Mouse (Mus musculus) lung, embryonic 15.5 days (tissue): ENCODE measurements at regions not wholly inside any gene's neighbourhood (a gene's known extent, or its start where the extent isn't known, plus 50 kb on each side); places are given as distances from the start of the nearest gene placed in this dataset.

Experiments
- ATAC-seq: fragments of 200-750 bp; cut with Nextera tagmentation; 2 replicates; pipeline ENCODE4 v1.8.0; 2017; ENCODE audit warnings: moderate number of reproducible peaks, borderline replicate concordance; ENCODE audit not compliant: low FRiP score, low TSS enrichment; ENCODE audit errors: extremely low read depth
- H3K27ac ChIP-seq: fragments of 300-500 bp; sonication (generic); 2 replicates; pipeline ENCODE4 v1.5.1; 2015; ENCODE audit warnings: moderate library complexity, mild to moderate bottlenecking, inconsistent platforms
- H3K27me3 ChIP-seq: fragments of 300-500 bp; sonication (generic); 2 replicates; pipeline ENCODE4 v1.6.1; 2015; ENCODE audit warnings: inconsistent platforms
- H3K36me3 ChIP-seq: fragments of 300-500 bp; sonication (generic); 2 replicates; pipeline ENCODE4 v1.6.1; 2015; ENCODE audit warnings: inconsistent platforms
- H3K4me1 ChIP-seq: fragments of 300-500 bp; sonication (generic); 2 replicates; pipeline ENCODE4 v1.6.1; 2015; ENCODE audit warnings: inconsistent platforms
- H3K4me2 ChIP-seq: fragments of 300-500 bp; sonication (generic); 2 replicates; pipeline ENCODE4 v1.6.1; 2015; ENCODE audit warnings: inconsistent platforms, mild to moderate bottlenecking, moderate library complexity
- H3K4me3 ChIP-seq: fragments of 300-500 bp; sonication (generic); 2 replicates; pipeline ENCODE4 v1.5.1; 2015; ENCODE audit warnings: mild to moderate bottlenecking, inconsistent platforms
- H3K9ac ChIP-seq: fragments of 300-500 bp; sonication (generic); 2 replicates; pipeline ENCODE4 v1.6.1; 2015; ENCODE audit warnings: inconsistent platforms
- H3K9me3 ChIP-seq: fragments of 300-500 bp; sonication (generic); 2 replicates; pipeline ENCODE4 v1.6.1; 2016; ENCODE audit warnings: inconsistent platforms
- WGBS: fragments of 180-500 bp; shearing (Covaris S2); methylation state at CpG from one replicate; pipeline ENCODE4 v1.1.7; 2015; 5-methylcytosine and 5-hydroxymethylcytosine counted together

DNA sequence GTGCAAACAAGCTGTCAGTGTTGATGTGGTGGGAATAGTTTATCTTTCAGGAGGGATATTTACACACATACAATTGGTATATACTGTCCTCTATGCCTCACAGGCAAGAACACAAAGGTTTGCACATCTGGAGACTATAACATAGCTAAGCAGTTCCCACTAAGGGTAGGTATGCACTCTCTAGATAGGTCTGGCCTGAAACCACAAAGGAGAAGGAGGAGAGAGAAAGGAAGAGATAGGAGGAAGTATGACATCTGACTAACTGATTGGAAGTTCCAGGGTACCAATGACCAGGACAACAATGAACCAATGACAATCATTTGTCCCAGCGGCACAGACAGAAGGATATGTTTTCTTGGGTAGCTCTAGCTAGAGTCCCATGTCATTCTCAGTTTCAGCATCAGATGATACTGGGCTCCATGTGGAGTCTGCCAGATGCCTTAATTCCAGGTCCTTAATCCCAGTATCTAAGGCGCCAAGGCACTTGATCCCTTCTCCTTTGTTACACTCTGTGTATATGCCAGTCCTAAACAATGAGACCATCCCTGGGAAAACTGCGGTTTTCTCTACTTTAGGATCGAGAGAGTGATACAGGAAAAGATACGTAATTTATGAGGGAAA lies 168.5 kb downstream of the Cd83 start:
- no peak overlapping the region for H3K27ac ChIP-seq
- no peak overlapping the region for H3K4me3 ChIP-seq
- H3K9me3 ChIP-seq, result no peaks in the 10 kb centered on the region
- peaks cover 21% of the 10 kb centered on the region for H3K4me1 ChIP-seq
- H3K9ac ChIP-seq, result no peak overlapping the region
- H3K4me2 ChIP-seq, result no peak overlapping the region
- 82% methylated on average over 5 of the region's 5 CpGs for WGBS
- H3K27me3 ChIP-seq, result no peaks in the 10 kb centered on the region
- H3K36me3 ChIP-seq, result no peaks in the 10 kb centered on the region
- no peak for ATAC-seq

DNA sequence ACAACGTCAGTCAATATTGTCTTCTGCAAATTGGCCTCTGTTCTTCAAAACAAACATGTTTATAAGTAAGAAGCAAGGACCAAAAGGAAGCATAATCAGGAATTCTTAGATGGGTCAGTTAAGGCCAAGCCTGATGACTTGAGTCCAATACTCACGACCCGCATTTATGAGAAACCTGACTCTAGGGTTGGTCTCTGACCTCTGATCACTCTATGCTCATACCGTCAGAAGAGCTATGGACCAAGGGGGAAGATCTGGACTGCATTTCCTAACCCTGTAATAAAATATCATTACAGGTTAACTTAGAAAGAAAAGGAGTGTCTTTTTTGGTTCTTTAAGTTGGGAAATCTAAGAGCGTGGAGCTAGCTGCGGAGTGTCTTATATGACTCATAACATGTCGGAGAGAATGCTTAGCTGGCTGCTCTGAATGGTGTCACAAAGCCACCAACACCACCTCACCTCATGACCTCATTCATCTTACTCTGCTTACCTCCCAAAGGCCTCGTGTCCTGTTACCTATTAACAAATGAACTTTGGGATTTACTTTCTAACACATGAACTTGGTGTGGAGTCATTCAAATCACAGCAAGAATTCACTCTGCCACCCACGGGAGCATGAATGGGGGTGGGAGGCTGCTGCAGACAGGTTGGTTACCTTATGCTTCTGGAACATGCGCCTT lies 170.3 kb downstream of the Cd83 start:
- Histone ChIP-seq H3K4me3 (no peak overlapping the region), H3K4me1 (peaks cover 16% of the 10 kb centered on the region), H3K27ac (no peak overlapping the region), H3K9me3 (no peaks in the 10 kb centered on the region), H3K36me3 (no peaks in the 10 kb centered on the region), H3K27me3 (no peaks in the 10 kb centered on the region), H3K4me2 (no peak overlapping the region), H3K9ac (no peak overlapping the region)
- ATAC-seq, result no peak
- 78% methylated on average over 10 of the region's 10 CpGs for WGBS

DNA sequence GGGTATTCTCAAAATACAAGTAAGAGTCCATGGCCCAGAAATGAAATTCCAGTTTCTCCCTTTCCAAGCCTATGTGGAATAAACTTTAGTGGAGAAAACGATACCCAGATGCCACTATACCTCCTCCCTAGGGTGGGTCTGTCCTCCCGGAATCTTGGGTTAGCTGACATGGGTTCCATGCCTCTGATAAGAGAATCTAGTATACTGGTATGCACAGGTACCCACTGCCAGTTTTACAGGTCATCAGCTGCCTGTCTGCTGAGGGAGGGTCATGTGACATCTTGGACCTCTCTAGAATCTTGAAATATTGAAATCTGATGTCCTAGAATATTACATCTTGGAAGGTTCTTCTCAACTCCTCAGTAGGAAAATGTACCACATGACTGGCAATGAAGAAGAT lies 172.5 kb downstream of the Cd83 start:
- no peak overlapping the region for H3K4me2 ChIP-seq
- no peak overlapping the region for H3K9ac ChIP-seq
- no peaks in the 10 kb centered on the region for H3K36me3 ChIP-seq
- no peak overlapping the region for H3K27ac ChIP-seq
- no peak overlapping the region for H3K4me3 ChIP-seq
- no peaks in the 10 kb centered on the region for H3K9me3 ChIP-seq
- WGBS, result 90% methylated on average over 2 of the region's 2 CpGs
- no peak for ATAC-seq
- H3K27me3 ChIP-seq, result no peaks in the 10 kb centered on the region
- H3K4me1 ChIP-seq, result no peaks in the 10 kb centered on the region

DNA sequence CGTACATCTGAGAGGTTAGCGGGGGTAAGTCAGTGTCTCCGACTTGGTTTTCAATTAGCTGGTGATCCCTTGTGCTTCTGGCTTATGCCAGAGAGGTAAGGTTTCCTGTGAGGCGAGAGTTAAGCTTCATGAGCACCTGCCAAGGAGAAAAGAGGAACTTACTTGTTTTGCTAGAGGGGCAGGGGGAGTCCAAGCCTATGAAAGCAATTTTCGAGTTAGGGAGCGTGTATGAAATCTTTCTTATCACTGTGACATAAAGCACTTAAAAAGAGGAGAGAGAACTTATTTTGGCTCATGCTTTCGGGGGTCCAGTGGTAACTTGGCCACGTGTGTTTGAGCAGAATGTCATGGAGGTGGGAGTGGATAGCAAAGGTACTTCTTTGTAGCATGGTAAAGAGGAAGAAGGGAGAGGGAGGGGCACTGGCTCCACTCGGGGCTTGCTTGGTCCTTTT lies 174.6 kb downstream of the Cd83 start:
- H3K9me3 ChIP-seq, result no peaks in the 10 kb centered on the region
- H3K4me1 ChIP-seq, result no peaks in the 10 kb centered on the region
- no peak overlapping the region for H3K4me2 ChIP-seq
- WGBS, result 47% methylated on average over 9 of the region's 9 CpGs
- no peaks in the 10 kb centered on the region for H3K36me3 ChIP-seq
- no peak overlapping the region for H3K9ac ChIP-seq
- H3K4me3 ChIP-seq, result no peak overlapping the region
- ATAC-seq, result no peak
- H3K27ac ChIP-seq, result no peak overlapping the region
- H3K27me3 ChIP-seq, result no peaks in the 10 kb centered on the region

DNA sequence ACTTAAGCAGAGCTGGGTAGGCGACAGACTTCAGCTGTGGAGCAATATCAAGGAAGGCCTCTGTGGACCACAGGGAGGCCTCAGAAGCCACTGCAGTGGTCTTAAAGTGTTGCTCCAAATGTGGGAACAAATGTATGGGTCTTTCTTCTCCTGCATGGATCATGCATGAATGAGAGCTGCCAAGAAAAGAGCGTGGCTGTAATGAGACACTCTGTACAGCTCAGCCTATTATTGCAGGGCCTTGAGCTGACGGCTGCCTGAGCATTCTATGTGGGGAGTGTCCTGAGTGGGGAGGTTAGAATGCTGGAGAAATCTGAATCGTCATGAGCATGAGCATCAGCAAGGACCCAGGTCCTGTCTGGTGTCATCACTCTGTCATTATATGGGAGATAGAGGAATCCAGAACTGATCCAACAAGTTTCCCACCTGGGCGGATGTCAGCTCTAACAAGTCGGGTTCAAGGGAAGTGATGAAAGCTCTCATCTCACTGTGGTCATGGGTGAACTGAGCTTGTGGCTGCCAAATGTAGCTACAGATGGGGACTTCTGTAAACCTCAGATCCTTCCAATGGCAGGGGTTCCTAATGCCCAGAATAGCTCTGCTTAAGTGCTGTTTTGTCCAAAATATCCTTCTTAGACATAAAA lies 176.6 kb downstream of the Cd83 start:
- 61% methylated on average over 6 of the region's 6 CpGs for WGBS
- no peak overlapping the region for H3K9ac ChIP-seq
- H3K4me3 ChIP-seq, result no peak overlapping the region
- H3K9me3 ChIP-seq, result no peaks in the 10 kb centered on the region
- H3K27ac ChIP-seq, result no peak overlapping the region
- H3K27me3 ChIP-seq, result no peaks in the 10 kb centered on the region
- H3K4me2 ChIP-seq, result no peak overlapping the region
- H3K36me3 ChIP-seq, result no peaks in the 10 kb centered on the region
- H3K4me1 ChIP-seq, result no peaks in the 10 kb centered on the region
- no peak for ATAC-seq

DNA sequence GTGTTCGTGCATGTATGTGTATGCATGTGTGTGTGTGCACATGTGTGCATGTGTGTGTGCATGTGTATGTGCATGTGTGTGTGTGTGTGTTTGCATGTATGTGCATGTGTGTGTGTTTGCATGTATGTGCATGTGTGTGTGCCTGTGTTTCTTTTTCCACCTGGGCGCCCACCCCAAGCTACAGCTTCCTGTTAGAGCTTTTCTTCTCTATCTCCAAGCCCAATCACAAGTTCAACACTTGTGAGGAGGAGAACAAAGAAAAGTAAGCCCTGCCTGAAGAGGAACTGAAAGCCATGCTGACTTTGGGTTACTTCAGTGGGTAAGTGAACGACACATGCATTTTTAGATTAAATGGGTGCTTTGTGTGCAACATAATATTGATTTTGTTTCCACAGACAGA lies 177.4 kb downstream of the Cd83 start:
- WGBS, result 71% methylated on average over 3 of the region's 3 CpGs
- Histone ChIP-seq H3K36me3 (no peaks in the 10 kb centered on the region), H3K4me2 (no peak overlapping the region), H3K27me3 (no peaks in the 10 kb centered on the region), H3K9ac (no peak overlapping the region), H3K4me3 (no peak overlapping the region), H3K9me3 (no peaks in the 10 kb centered on the region), H3K4me1 (no peaks in the 10 kb centered on the region), H3K27ac (no peak overlapping the region)
- no peak for ATAC-seq

DNA sequence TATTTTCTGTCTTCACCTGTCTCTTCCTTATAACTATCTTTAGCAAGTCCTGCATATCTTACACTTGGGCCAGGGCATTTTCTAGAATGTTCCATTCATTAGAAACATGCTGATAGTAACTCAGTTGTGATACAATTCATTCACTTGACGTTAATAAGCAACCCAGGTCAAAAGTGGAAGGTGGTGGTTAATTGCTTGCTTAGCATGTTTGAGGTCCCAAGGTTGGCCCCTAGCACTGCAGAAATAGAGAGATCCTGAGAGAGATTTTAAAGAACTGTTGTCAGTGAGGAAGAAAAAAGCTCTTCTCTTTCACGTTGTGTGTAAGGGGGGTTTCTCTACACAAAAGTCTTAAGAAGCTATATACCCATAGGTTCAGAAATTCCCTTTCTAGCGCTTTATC lies 178.7 kb downstream of the Cd83 start:
- no peaks in the 10 kb centered on the region for H3K9me3 ChIP-seq
- 63% methylated on average over 3 of the region's 3 CpGs for WGBS

DNA sequence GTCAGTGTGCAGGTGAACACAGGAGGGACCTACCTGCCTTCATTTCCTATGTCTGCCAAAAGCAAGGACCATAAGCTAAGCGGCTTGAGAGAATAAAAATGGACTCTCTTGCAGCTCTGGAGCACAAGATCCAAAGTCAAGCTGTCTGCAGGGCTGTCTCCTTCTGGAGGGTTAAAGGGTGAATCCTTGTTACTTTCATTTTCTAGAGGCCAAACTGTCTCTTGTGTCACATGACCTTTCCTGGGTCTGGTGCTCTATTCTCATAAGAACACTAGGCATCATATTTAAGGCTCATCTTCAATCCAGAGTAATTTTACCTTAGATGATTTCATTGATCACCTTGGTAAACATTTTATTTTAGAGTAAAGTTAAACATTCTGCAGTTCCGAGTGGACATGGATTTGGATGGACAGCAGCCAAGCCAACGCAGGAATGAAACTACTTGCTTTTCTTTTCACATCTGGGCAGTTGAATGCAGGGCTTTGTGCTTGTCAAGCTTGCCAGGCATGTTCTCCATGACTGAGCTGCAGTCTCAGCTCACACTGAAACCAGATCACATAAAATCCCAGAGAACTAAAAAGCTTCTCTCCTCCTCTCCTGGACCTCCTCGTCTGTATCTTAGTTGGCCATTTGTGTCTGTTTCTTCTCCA lies 180.8 kb downstream of the Cd83 start:
- H3K4me3 ChIP-seq, result no peak overlapping the region
- no peak for ATAC-seq
- no peaks in the 10 kb centered on the region for H3K36me3 ChIP-seq
- no peak overlapping the region for H3K27ac ChIP-seq
- H3K9me3 ChIP-seq, result no peaks in the 10 kb centered on the region
- WGBS, result 59% methylated on average over 4 of the region's 4 CpGs
- H3K9ac ChIP-seq, result no peak overlapping the region
- H3K4me1 ChIP-seq, result no peaks in the 10 kb centered on the region
- H3K4me2 ChIP-seq, result no peak overlapping the region
- no peaks in the 10 kb centered on the region for H3K27me3 ChIP-seq

More for the DNA sequence above, 178.7 kb downstream of the Cd83 start:
- H3K4me1 ChIP-seq, result no peaks in the 10 kb centered on the region
- no peak overlapping the region for H3K9ac ChIP-seq
- no peak overlapping the region for H3K27ac ChIP-seq
- no peak overlapping the region for H3K4me3 ChIP-seq
- H3K27me3 ChIP-seq, result no peaks in the 10 kb centered on the region
- no peak overlapping the region for H3K4me2 ChIP-seq
- H3K36me3 ChIP-seq, result no peaks in the 10 kb centered on the region
- no peak for ATAC-seq

DNA sequence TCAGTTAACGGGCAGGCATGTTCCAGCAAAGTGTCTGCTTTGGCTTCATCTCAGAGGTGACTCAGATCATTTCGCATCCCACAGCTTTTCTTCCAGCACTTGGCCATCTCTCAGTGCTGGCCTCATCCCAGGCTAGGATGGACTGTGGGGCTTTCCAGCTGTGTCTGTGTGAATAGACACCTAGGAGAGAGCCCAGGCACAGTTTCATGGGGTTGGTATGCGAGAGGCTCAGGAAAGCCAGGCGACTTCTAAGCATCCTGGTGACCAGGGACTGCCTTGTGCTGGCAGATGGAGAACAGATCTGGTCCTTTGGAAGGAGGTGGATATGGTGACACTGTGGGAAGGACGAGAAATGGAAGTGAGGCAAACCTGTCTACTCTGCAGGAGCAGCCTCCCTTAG lies 182.9 kb downstream of the Cd83 start:
- Histone ChIP-seq H3K4me1 (no peaks in the 10 kb centered on the region), H3K4me2 (no peak overlapping the region), H3K9me3 (no peaks in the 10 kb centered on the region), H3K9ac (no peak overlapping the region), H3K4me3 (no peak overlapping the region), H3K27me3 (no peaks in the 10 kb centered on the region), H3K27ac (no peak overlapping the region), H3K36me3 (no peaks in the 10 kb centered on the region)
- WGBS, result 60% methylated on average over 5 of the region's 5 CpGs
- ATAC-seq, result no peak

DNA sequence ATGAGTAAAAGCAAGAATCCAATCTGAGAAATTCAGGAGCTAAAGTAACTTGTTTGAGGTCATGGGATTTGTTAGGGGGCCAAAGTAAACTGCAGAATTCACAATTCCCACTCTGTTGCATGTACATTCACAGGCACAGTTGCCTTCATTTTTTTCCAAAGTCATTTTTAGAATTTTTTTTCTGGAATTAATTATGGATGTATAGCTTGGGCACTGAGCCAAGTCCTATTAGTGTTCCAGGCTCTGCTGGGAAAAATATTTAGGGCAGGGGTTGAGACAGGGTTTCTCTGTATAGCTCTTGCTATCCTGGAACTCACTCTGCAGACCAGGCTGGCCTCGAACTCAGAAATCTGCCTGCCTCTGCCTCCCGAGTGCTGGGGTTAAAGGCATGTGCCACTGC lies 188.3 kb downstream of the Cd83 start:
- H3K27me3 ChIP-seq, result no peaks in the 10 kb centered on the region
- H3K9ac ChIP-seq, result no peak overlapping the region
- ATAC-seq, result no peak
- H3K4me3 ChIP-seq, result no peak overlapping the region
- H3K4me2 ChIP-seq, result no peak overlapping the region
- H3K36me3 ChIP-seq, result no peaks in the 10 kb centered on the region
- H3K9me3 ChIP-seq, result no peaks in the 10 kb centered on the region
- 66% methylated on average over 2 of the region's 2 CpGs for WGBS
- no peak overlapping the region for H3K27ac ChIP-seq
- no peaks in the 10 kb centered on the region for H3K4me1 ChIP-seq

DNA sequence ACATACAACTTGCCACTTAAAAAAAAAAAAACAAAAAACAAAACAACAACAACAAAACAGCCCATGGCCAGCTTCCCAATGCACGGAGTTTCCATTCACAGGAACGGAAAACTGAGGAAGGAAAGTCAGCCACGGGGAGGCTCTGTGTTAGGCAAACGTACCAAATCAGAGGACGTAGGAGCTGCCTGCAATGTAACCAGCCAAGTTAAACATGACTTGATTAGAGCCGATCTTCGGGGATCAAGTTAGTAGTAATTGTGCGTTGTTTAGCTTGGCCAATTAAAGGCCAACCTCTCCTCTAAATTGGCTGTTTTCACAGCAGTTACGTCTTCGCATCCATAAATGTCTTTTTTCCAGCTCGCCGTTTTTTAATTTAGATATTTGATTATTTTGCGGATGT lies 190.7 kb downstream of the Cd83 start:
- Histone ChIP-seq H3K9me3 (no peaks in the 10 kb centered on the region), H3K27me3 (no peaks in the 10 kb centered on the region), H3K4me2 (no peak overlapping the region), H3K9ac (no peak overlapping the region), H3K36me3 (no peaks in the 10 kb centered on the region), H3K27ac (no peak overlapping the region), H3K4me1 (no peaks in the 10 kb centered on the region), H3K4me3 (no peak overlapping the region)
- no peak for ATAC-seq
- WGBS, result 83% methylated on average over 13 of the region's 13 CpGs

DNA sequence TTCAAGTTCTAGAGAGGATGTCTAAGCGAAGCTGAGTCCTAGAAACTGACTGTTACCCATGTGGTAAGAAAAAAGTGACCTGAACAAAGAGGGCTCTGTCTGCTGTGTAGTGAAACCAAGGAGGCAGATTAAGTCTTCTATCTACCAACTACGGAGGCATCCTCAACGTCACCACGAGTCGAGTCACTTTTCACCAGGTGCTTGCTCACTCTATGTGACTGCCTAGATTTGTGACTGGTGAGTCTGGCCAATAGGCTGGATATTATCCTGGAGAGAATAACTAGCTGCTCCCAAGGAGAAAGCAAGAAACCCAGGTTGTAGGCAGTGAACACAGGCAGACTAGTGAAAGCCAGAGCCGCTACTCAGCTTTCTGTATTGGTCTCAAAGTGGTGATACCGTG lies 191.2 kb downstream of the Cd83 start:
- 74% methylated on average over 7 of the region's 7 CpGs for WGBS
- Histone ChIP-seq H3K4me3 (no peak overlapping the region), H3K27ac (no peak overlapping the region), H3K9ac (no peak overlapping the region), H3K36me3 (no peaks in the 10 kb centered on the region), H3K4me1 (no peaks in the 10 kb centered on the region), H3K27me3 (no peaks in the 10 kb centered on the region), H3K4me2 (no peak overlapping the region), H3K9me3 (no peaks in the 10 kb centered on the region)
- ATAC-seq, result no peak
